Mouse (Mus musculus) B cell, adult 2 months (primary cell): ENCODE data around the gene Rgs12.

ENCODE experiments used
- DNase-seq, 2 experiments: peaks; one replicate each; pipeline ENCODE4 v3.0.0; 2022

Rgs12 gene

GRCm38 (mm10) chr5:34948861-34949760, at the start of gene Rgs12:
Rgs12 (plus strand) TSS chr5:34949445.
- peak; percentile 82 to 84 for DNase-seq

- DNase-seq, result no peak
Observed at GRCm38 (mm10) chr5:34899787-34900469, 49.3 kb upstream of the Rgs12 start.

- no peak for DNase-seq
Observed at GRCm38 (mm10) chr5:34902371-34902770, 46.9 kb upstream of the Rgs12 start.

GRCm38 (mm10) chr5:34902811-34903385, 46.3 kb upstream of the Rgs12 start:
- no peak for DNase-seq

- no peak for DNase-seq
Observed at GRCm38 (mm10) chr5:34904412-34904811, 44.8 kb upstream of the Rgs12 start.

- no peak for DNase-seq
Observed at GRCm38 (mm10) chr5:34907230-34907629, 42.0 kb upstream of the Rgs12 start.

GRCm38 (mm10) chr5:34907910-34908725, 41.1 kb upstream of the Rgs12 start, which contains the start of gene Msantd1:
Msantd1 (plus strand) TSS chr5:34908012.
- no peak for DNase-seq

- no peak for DNase-seq
Observed at GRCm38 (mm10) chr5:34908726-34909633, 40.3 kb upstream of the Rgs12 start.

- DNase-seq, result no peak
Observed at GRCm38 (mm10) chr5:34909634-34910503, 39.4 kb upstream of the Rgs12 start.

- no peak for DNase-seq
Observed at GRCm38 (mm10) chr5:34910504-34910815, 38.8 kb upstream of the Rgs12 start.

- DNase-seq, result peak; percentile 61 to 64
Observed at GRCm38 (mm10) chr5:34915801-34916200, 33.4 kb upstream of the Rgs12 start.

GRCm38 (mm10) chr5:34917234-34917655, 32.0 kb upstream of the Rgs12 start:
- no peak for DNase-seq

GRCm38 (mm10) chr5:34918785-34919184, 30.5 kb upstream of the Rgs12 start:
- no peak for DNase-seq

- no peak for DNase-seq
Observed at GRCm38 (mm10) chr5:34922531-34922930, 26.7 kb upstream of the Rgs12 start.

- DNase-seq, result no peak
Observed at GRCm38 (mm10) chr5:34923920-34924319, 25.3 kb upstream of the Rgs12 start.

GRCm38 (mm10) chr5:34924519-34924918, 24.7 kb upstream of the Rgs12 start:
- DNase-seq, result no peak

- no peak for DNase-seq
Observed at GRCm38 (mm10) chr5:34927648-34928047, 21.6 kb upstream of the Rgs12 start.

- no peak for DNase-seq
Observed at GRCm38 (mm10) chr5:34930151-34930975, 18.9 kb upstream of the Rgs12 start.

- DNase-seq, result no peak
Observed at GRCm38 (mm10) chr5:34931091-34931490, 18.2 kb upstream of the Rgs12 start.
